Mouse (Mus musculus) bone marrow macrophage, adult 2 months (primary cell): ENCODE measurements around the gene Mat2a.

ENCODE experiments used
- CTCF ChIP-seq: IDR thresholded peaks from 2 replicates; pipeline ENCODE4 v1.5.1; 2012; ENCODE audit warnings: low read depth, mild to moderate bottlenecking, low read length, moderate library complexity
- POLR2A ChIP-seq: IDR thresholded peaks from 2 replicates; pipeline ENCODE4 v1.6.1; 2012; ENCODE audit warnings: mild to moderate bottlenecking, low read depth, low read length, borderline replicate concordance

DNA sequence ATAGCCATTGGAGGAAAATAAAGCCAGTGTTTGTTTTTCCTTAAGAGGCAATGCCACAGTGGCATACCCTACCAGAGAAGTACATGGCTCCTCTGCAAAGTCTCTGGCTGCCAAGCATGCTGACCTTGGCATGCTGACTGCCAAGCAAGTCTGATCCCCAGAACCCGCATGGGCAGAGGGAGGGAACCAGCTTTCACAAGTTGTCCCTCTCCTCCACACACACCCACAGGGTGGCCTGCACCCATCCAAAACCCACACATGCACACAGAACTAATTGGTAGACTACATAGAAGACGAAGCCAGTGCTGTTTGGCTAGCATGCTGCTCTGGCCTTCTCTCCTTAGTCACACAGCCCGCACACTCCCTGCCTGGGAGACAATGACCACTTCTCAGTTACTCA is 38.3 kb upstream of the Mat2a start:
- TF ChIP-seq POLR2A (no peak), CTCF (no peak)
